Mouse (Mus musculus) layer of hippocampus, postnatal 25 days (tissue): ENCODE data around the gene Gngt2. TPM values are rescaled to one million over a fixed set of nuclear protein-coding genes. Genes with fewer than 3 reads are reported as not detected.

Source experiments
- DNase-seq, 2 experiments: peaks; one replicate each; pipeline ENCODE4 v3.0.0; 2022; ENCODE audit warnings: mixed read lengths in 2 of 2, low spot score in 1 of 2; ENCODE audit errors: extremely low spot score in 1 of 2
- total RNA-seq, 2 experiments: library from RNA; stranded (reverse); gene quantifications; 2 replicates each; pipeline ENCODE4 v1.2.3; 2021

Gene Gngt2
- total RNA-seq, 2 experiments from 2014 or later, result 3.3 to 3.8 TPM

DNA sequence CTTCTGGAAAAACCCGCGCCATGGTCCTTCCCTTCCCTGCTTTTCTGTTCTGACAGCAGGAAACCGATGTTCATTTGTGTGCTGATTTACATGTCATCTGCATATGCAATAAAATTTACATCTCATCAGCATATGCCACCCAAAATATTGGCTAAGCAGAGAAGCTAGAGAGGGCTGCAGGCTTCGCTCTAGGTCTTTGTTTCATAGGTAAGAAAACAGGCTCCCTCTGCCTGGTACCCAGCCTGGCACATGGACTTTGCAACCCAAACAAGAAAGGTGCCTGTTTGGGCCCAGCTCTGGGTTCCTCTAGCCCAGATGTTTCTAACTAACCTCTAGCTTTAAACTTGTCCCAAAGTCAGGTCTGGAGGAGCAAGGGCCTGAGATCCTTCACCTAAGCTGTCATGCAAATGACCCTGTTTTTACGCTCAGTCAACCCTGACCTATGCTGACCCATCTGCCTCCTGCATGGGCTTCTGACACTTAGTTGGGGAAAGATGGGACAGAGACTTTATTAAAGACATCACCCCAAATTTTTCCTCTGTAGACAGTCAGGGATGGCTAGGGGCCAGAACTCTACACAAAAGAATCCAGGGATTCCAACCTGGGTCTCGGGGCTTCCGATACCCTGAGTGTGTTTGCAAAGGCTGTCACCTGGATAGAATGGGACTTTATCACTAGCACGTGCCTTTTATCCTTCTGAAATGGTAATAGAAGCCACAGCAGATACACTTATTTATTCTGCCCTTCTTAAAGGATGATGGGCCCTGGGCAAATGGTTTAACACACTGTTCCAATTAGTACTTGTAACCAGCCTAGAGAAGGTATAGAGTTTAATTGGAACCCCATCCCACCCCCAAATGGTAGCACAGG, 2.2 kb downstream of the Gngt2 start:
- DNase-seq, result no peak

DNA sequence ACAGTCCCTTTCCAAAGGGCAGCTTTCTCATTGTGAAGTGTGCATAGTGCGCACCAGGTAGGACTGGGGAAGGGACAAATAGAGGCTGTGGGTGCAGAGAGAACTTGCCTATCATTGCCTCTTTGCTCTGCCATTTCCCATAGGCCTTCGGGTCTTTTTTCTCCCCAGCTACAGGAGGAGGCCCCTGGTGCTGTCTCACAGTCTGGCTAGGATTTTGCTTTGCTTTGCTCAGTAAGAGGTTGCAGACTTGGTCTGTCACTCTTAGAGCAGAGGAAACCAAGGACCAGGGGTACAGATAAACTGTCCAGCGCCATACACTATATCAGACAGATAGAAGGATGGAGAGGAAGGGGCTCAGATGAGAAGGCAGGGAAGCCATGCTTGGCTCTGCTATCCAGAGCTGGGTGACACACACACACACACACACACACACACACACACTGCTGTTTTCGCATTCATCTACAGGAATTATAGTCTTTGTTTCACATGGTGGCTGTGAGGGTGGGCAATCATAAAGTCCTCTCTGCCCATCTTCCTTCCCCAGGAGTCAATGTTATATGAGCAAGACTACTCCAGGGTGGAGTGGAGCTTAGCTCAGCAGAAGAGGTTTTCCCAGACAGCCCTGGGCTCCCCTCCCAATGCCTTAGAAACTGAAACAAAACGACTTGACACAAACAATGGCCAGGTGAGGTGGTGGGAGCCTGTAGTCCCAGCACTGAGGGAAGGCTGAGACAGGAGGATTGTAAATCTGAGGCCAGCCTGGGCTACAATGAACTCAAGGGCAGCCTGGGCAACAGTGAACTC, 3.9 kb downstream of the Gngt2 start:
- DNase-seq, result no peak

DNA sequence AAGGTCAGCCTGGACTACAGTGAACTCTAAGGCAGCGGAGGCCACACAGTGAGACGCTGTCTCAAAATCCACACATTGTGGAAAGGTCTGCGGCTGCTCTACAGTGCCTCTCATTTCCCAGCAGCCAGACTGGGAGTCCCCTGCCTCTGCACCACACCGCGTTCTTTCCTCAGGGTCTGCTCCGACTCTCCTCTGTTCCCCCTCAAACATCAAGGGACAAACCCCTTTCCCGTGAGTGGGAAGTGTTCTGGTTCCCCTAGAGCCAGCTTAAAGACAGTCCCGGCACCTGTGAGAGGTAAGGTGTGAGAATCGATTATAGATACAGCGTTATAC, 4.4 kb downstream of the Gngt2 start:
- no peak for DNase-seq

DNA sequence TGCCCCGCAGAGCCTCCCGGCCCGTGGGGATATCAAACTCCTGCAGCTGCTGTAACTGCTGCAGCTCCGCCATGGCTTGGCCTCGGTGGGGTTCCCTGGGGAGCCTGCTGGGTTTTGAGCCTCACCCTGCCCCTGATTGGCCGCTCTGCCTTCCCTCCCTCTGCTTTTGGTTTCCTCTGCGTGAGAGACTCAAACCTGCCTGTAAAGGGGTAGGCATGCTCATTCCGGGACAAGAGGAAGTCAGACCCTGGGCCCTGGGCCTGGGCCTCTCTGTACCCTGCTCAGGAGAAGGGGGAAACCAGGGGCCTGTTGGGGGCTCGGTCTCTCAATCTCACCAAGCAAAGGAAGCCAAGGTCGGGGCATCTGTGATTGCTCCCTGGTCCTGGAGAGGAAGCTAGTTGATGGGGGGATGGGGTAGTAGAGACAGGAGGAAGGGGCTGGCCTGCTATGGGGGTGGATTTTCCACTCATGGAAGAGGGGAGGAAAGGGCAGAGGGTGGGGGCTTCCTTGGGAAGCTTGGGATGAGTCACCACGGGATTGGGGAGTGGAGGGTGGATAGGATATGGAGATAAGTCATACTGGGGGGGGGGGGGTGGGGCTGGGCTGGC, 5.2 kb downstream of the Gngt2 start, which contains the start of gene Abi3:
Gene Abi3 (minus strand): TSS at position 403 of the 608 bp plus-strand sequence.
- DNase-seq, result no peak

DNA sequence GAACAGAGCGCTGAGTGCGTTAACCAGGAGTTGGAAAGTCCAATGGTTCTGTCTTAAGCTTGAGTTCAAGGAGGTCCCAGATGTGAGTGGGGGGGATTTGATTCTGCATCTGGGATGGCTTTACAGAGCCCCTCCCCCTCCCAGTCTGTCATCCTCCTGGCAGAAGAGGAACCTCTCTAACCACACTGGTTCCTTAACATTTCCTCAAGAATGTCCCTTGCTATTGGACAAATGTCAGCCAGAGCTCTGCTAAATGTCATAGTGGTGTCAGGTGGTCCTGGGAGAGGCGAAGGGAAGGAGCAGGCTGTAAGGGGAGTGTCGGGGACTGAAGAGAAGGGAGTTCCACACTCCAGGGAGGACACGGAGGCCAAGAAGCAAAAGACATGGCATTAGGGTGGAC, 5.9 kb downstream of the Gngt2 start:
- DNase-seq, result no peak

DNA sequence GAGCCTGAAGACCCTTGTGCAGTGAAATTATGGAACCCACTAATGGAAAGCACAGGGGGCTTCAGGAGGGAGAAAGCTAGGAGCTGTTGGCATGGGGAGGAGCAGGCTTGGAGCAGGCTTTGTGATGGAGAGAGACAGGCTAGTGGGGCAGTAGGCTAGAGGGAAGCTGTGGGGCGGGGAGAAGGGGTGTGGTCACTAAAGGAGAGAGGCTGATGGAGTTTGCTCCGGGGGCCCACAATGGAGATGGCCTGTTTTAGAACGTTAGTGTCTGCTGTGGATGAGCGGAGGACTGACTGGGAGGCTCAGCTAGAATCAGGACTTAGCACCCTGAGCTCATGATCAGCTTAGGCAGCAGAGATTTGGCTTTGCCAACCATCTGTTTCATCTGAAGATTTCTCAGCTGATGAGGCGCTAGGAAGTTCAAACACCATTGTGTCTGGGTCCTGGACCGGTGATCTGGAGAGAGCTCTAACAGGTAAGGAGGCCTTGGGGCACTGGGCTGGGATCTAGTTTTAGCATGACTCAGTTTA, 6.5 kb downstream of the Gngt2 start:
- DNase-seq, result no peak

DNA sequence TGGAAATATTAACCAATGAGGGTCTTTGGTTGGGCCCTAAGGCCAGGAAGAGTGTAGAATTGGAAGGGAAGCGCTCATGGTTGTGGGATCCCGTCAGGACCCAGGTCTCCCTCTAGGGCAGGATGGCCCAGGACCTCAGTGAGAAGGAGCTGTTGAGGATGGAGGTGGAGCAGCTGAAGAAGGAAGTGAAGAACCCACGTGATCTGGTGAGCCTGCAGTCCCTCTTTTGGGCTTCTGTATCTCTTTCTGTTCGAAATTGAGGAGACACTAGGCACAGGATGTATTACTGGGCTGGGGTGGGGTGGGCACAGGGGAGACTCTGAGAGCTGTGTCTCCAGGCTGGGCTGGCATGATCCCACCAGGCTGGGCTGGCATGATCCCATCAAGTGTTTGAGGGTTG, 7.9 kb downstream of the Gngt2 start:
- DNase-seq, result no peak

DNA sequence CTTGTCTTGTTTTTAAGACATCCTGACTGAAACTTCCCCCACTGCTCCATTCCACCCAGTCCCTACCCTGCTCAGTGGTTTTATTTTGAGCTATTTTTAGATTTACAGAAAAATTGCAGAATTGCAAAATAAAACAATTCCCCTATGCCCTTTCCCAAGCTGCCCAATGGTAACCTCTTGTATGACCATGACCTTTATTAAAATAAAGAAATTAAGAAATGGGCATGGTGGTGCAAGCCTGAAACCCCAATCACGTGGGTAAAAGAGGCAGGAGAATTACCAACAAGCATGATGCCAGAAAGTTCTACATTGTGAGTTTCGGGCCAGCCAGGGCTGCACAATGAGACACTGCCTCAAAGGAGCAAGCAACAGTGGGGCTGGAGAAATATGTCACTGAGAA, 13.9 kb downstream of the Gngt2 start:
- DNase-seq, result no peak

DNA sequence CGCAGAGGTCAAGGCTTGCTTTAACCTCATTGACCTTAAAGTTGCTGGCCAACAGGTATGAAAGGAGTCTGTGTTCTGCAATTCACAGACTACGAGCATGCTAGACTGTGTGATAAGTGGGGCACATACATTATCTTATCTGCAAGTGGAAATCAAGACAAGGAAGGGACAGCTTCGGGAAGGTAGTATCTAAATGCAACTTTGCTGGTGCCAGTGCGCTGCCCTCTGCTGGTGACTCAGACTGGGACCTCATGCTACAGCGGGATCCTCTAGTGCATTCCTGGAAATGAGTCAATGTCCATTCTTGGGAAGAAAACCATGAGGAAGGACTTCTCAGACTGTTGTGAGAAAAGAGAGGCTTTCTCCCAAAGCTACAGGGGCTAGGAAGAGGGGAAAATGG, 16.7 kb downstream of the Gngt2 start:
- DNase-seq, result peak in 1 of 2 experiments; percentile 70

DNA sequence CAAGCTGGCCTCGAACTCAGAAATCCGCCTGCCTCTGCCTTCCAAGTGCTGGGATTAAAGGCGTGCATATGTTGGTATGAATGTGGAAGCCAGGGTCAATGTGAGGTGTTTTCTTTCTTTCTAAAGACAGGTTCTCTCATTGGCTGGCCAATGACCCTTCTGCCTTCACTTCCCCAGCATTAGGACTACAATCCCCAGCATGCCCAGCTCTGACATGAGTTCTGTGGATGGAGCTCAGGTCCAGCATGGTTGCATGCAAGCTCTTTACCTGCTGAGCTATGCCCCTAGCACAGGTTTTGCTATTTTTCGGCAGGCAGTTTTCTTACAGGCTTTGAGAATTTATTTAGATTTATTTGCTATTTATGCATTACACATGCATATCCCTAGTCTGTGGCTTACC, 20.3 kb downstream of the Gngt2 start:
- DNase-seq, result no peak

DNA sequence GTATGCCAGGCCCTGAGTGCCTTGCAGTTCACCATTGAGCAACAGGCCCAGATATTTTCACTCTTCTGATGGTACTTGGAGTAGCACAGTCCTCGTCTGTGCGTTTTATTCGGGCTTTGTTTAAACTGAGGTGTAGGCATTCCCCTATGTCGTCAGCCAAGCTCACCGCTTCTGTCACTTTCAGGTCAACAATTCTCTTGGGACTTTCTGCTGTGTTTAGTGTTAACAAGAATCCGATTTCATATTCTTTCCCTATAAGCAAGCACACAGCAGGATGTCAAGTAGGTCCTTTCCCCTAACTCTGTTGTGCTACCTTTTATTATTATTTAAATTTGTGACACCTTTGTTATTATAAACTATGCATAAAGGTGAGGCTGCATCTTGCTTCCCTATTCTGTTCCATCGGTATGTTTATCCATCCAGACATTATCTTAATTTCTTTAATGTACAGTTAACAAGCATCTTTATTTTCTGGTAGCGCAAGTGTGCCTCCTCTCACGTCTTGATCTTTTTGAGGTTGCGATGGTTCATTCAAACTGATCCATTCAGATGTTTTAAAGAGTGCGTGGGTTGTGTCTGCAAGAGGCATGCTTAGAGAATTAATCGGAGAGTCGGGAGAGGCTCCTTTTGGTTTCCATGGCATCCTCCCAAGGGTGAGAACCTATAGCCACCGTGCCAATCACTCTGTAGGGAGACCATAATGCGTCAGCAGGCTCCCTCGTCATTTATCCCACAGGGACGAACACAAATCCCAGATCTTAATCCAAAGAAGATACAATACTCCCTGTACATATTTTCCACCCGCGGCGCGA, 20.9 kb downstream of the Gngt2 start:
- DNase-seq, result no peak

DNA sequence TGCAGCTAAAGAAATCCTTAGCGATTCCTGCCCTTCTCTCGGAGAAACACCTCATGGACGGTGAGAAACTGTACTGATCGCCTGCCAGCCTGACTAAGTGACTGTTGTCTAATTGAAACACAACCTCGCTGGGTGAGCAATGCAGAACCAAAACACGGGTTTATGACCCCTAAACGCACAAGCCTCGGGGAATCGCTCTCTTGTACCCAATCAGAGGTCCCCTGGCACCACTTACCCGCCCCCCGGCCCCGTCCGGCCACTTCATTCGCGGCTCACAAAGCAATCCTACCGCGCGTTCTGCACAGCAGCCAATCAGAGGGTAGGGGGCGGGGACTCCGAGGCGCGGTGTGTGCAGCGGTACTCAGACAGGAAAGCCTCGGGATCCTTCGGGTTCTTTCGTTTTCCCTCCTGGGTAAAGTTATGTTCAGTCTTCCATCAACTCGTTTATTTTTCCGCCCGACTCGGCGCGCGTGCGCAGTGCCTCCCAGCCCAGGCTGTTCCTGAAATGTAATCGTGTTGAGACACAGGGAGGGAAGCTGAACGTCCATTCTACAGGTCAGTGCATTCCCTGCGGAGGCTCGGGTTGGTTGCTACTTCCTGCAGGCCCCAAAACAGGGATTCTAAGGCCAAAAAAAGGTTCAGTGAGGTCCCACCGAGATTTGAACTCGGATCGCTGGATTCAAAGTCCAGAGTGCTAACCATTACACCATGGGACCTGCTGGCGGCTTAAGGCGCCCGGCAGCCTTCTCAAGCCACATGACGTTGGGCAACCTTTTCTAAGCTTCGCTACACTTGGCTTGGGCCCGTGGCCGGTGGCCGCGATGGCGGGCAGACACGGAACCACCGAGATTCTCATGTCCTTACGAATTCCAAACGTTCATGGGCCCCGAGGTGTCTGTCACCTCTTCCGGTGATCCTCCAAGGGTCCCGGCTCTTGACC, 21.8 kb downstream of the Gngt2 start:
- DNase-seq, result peak; percentile 99

DNA sequence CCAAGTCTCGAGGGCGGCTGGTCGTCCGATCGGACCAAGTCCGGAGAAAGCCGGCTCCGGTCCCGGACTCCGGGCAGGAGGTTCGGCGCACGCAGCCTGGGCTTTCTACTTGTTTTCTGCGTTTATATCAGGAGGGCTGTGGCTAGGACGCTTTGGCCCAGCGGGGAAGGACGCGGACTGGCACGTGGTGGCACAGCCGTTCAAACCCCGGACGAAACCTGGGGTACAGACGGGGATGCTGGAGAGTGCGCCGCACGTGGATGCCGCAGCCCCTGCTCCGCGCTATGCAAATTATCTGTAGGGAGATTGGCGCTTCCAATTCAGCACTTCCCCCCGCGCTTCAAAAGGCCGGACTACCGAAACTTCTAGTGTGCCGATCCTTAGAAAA, 22.4 kb downstream of the Gngt2 start:
- DNase-seq, result peak in 1 of 2 experiments; percentile 58

DNA sequence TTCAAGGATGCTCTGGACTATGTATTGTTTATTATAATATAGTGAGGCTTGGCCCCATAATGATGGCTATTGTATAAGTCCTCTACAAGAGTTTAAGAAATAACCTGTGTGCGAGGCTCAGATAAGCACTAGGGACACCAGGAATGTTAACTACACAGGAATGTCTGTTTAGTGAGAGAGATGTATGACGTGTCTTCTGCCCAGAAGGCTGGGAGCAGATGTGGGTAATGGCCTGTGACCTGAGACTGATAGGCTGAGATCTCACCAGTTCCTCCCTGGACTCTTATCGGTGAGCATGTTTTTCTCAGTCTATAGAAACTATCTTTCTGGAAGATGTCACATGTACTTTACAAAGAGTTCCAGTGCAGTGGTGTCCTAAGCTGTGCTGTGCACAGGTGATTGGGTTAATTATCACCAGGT, 23.1 kb downstream of the Gngt2 start:
- no peak for DNase-seq

DNA sequence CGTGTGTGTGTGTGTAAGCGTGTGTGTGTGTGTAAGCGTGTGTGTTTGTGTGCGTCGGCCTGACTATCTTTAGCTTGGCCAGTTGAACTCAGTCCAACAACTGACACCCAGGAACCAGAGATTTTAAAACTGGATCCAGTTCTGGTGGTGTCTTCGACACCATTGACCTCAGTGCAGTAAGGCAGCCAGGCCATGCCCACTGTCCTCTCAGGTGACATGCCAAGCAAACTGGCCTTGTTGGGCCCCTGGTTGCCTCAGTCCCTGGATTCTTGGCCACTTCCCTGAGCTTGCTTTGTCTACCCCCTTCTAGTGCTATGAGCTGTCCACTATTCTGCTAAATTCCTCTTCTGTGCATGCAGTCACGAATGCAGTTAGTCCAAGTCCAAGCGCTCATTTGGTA, 24.4 kb downstream of the Gngt2 start:
- DNase-seq, result no peak

DNA sequence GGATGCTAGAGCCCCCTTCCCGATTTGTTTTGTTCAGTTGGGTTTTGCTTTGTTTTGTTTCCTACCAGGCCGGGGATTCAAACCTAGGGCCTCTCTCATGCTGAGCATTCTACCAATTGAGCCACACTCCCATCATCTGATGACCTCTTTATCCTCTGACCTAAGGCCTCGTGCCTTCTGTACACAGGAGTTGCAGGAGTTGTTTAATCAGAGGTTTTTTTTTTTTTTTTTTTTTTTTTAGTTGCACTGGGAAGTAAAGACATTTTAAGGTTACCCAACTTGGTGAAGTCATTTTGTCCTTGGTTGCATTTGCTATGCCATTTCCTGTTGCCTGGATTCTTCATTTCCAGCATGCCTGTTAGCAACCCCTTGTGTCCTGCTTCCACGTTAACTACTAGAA, 32.4 kb downstream of the Gngt2 start:
- no peak for DNase-seq

DNA sequence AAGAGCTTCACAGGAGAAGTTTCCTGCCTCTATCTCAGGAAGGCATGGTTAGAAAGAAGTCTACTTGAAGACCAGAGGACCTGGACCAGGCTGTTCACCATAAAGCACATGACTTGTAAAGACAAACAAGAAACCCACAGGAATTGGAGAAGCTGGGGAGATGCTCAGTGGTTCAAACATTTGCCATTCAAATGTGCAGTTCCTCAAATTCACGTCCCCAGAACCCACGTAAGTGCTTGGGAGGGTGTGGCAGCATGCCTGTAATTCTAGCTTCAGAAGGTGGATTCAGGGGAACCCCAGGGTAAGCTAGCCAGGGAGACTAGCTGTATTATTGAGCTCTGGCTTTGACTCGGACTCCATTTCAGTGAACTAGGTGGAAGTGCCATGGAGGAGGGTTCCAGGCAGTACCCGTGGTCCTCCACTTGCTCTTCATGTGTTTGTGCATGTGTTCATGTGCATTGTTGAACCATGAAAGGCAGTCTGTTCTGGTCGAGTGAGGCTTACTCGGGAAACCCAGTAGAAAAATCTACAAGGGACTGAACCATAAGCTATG, 33.0 kb downstream of the Gngt2 start:
- DNase-seq, result no peak

DNA sequence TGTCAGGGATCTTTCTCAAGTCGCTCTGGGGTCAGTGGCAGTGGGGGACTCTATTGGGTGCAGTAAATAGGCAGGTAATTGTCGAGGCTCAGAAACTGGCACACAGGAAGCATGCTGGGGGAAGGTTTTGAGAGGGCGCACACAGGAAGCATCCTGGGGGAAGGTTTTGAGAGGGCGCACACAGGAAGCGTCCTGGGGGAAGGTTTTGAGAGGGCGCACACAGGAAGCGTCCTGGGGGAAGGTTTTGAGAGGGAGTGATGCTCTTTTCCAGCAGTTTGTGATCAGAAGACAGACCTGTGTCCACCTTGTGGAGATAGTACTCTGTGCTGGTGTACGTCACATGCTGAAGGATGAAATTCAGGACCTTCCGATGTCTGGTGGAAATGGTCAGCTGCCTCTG, 38.8 kb downstream of the Gngt2 start:
- no peak for DNase-seq

DNA sequence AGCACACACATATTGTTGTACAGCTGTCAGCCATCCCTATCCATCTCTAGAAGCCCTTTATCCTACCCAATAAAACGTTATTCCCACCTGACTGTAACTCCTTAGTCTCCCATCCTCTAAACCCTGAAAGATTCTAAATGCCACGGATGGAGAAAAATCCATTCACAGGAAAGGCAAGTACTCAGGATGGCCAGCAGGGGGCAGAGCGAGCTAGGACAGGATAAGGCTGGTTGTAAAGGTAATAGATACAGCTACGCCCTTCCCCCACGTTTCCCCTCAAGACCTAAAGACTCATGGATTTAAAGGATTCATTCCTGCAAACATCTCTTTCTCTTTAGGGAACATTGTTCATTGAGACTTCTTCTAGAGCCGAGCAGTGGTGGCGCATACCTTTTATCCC, 39.3 kb downstream of the Gngt2 start:
- DNase-seq, result peak; percentile 37 to 77
